Mouse (Mus musculus) forelimb bud, embryonic 11.5 days (tissue): ENCODE data around the gene Mcat.

ENCODE experiments used
- DNase-seq: peaks from one replicate; pipeline ENCODE4 v3.0.0-alpha.2; 2012; ENCODE audit warnings: low read depth, low spot score

The Mcat gene

GRCm38 (mm10) chr15:83576651-83577050, 13.1 kb upstream of the Mcat start:
- no peak for DNase-seq

GRCm38 (mm10) chr15:83575543-83575942, 12.0 kb upstream of the Mcat start:
- no peak for DNase-seq

GRCm38 (mm10) chr15:83574731-83575351, 11.3 kb upstream of the Mcat start:
- no peak for DNase-seq

- no peak for DNase-seq
Observed at GRCm38 (mm10) chr15:83573606-83574005, 10.0 kb upstream of the Mcat start.

GRCm38 (mm10) chr15:83572132-83572531, 8.5 kb upstream of the Mcat start:
- no peak for DNase-seq

- no peak for DNase-seq
Observed at GRCm38 (mm10) chr15:83571636-83572035, 8.0 kb upstream of the Mcat start.

GRCm38 (mm10) chr15:83570641-83571040, 7.1 kb upstream of the Mcat start:
- DNase-seq, result no peak

- DNase-seq, result no peak
Observed at GRCm38 (mm10) chr15:83569682-83570081, 6.1 kb upstream of the Mcat start.

- no peak for DNase-seq
Observed at GRCm38 (mm10) chr15:83568544-83568943, 5.0 kb upstream of the Mcat start.

- no peak for DNase-seq
Observed at GRCm38 (mm10) chr15:83567728-83568127, 4.1 kb upstream of the Mcat start.

- DNase-seq, result no peak
Observed at GRCm38 (mm10) chr15:83566006-83566405, 2.4 kb upstream of the Mcat start.

- no peak for DNase-seq
Observed at GRCm38 (mm10) chr15:83565434-83565833, 1.8 kb upstream of the Mcat start.

- DNase-seq, result peak; percentile 43
Observed at GRCm38 (mm10) chr15:83563857-83564651, 467 bp upstream of the Mcat start.

GRCm38 (mm10) chr15:83562626-83563270, 839 bp downstream of the Mcat start:
- peak; percentile 34 for DNase-seq

GRCm38 (mm10) chr15:83560941-83561477, 2.6 kb downstream of the Mcat start:
- DNase-seq, result no peak

- DNase-seq, result peak; percentile 91
Observed at GRCm38 (mm10) chr15:83555161-83555974, 8.2 kb downstream of the Mcat start.

GRCm38 (mm10) chr15:83553831-83554230, 9.8 kb downstream of the Mcat start:
- no peak for DNase-seq

GRCm38 (mm10) chr15:83550137-83550536, 13.4 kb downstream of the Mcat start:
- DNase-seq, result no peak

GRCm38 (mm10) chr15:83547144-83547543, 16.4 kb downstream of the Mcat start:
- no peak for DNase-seq

GRCm38 (mm10) chr15:83546029-83546428, 17.6 kb downstream of the Mcat start:
- no peak for DNase-seq

GRCm38 (mm10) chr15:83541647-83542287, 21.8 kb downstream of the Mcat start:
- no peak for DNase-seq
